Comparison of ENCODE assay signal across 13 mouse cellular contexts in the genomic region with DNA sequence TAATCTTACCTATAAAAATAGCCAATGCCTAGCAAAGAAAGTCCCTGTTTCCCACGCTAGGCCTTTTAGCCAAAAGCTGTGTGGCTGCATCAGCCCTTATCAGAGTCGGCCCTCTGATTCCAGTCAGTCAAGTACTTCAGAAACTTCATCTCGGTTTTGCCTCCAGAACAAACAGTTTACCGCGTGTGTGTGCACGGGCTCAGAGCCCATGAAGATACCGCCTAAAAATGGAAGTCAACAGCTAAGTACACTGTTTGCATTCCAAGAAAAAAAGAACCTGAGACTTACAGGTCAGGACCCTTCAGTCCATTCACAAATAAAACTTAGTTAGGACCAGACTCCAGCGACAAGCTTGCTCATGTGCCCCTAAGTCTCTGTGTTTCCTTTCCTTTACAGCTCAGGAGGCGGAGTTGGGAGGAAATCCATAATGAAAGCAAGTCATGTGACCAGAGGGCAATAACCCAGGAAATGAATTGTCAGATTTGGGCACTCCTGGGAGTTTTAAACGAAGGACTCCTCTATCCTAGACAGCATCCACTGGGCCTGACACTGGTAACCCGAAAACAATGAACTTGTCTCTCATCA. TPM values are rescaled to one million over a fixed set of nuclear protein-coding genes. Genes with fewer than 3 reads are reported as not detected.
A peak's percentile ranks its signal among the peaks of the same experiment; 100 is the strongest.
DNase-seq lines count a peak whose midpoint lies in the region; ATAC-seq and TF ChIP-seq lines count a peak whose summit lies in the region.
"Had no signal": no experiment of that assay in that cellular context is flagged by ENCODE, and none has a peak within 500 bp of the region (broad histone marks: within the 10 kb centered on the region; RNA-seq: fewer than 3 reads in every experiment).

No protein-coding gene starts in this region.

- H3K4me3 ChIP-seq in heart, postnatal 0 days (ENCODE audit: low read depth, low read length), result no peak overlapping the region
- no peak overlapping the region for H3K4me3 ChIP-seq in heart, adult 2 months
- no peak overlapping the region for H3K4me3 ChIP-seq in neural tube, embryonic 13.5 days
- H3K4me3 ChIP-seq in neural tube, embryonic 15.5 days (replicated peaks), result no peak overlapping the region
- H3K4me3 ChIP-seq: liver, embryonic 15.5 days had no signal

- H3K27ac ChIP-seq in heart, postnatal 0 days (ENCODE audit: low read depth), result peak overlapping the region; percentile 0; the same call in 1 of the 2 replicates
- H3K27ac ChIP-seq in heart, adult 2 months, result no peak overlapping the region
- H3K27ac ChIP-seq in neural tube, embryonic 13.5 days (replicated peaks), result peak overlapping the region; percentile 18
- H3K27ac ChIP-seq in neural tube, embryonic 15.5 days (replicated peaks), result no peak overlapping the region
- H3K27ac ChIP-seq: liver, embryonic 15.5 days had no signal

- no peak for TF ChIP-seq CTCF in heart, postnatal 0 days (IDR thresholded peaks at IDR 0.05; ENCODE audit: low read depth)
- no peak for TF ChIP-seq CTCF in heart, adult 2 months (IDR thresholded peaks at IDR 0.05)

- H3K4me2 ChIP-seq in heart, postnatal 0 days (ENCODE audit: low read depth, low read length), result peak overlapping the region; percentile 5; the same call in 1 of the 2 replicates
- no peak overlapping the region for H3K4me2 ChIP-seq in neural tube, embryonic 13.5 days
- no peak overlapping the region for H3K4me2 ChIP-seq in neural tube, embryonic 15.5 days
- H3K4me2 ChIP-seq: liver, embryonic 15.5 days had no signal

- no peak overlapping the region for H3K9ac ChIP-seq in heart, postnatal 0 days (replicated peaks; ENCODE audit: low read depth, low read length)
- no peak overlapping the region for H3K9ac ChIP-seq in heart, adult 2 months (ENCODE audit: low read depth, low read length)
- H3K9ac ChIP-seq in neural tube, embryonic 13.5 days, result no peak overlapping the region
- no peak overlapping the region for H3K9ac ChIP-seq in neural tube, embryonic 15.5 days (replicated peaks)
- H3K9ac ChIP-seq: liver, embryonic 15.5 days had no signal

- 26% methylated on average over 11 of the region's 11 CpGs for WGBS in heart, postnatal 0 days
- WGBS in heart, adult 2 months, result 35% methylated on average over 11 of the region's 11 CpGs
- 61% methylated on average over 11 of the region's 11 CpGs for WGBS in neural tube, embryonic 13.5 days
- WGBS in neural tube, embryonic 15.5 days, result 59% methylated on average over 11 of the region's 11 CpGs

- TF ChIP-seq POLR2A in heart, adult 2 months (IDR thresholded peaks at IDR 0.05; ENCODE audit: insufficient read depth, low read depth, low read length), result no peak

- H3K36me3 ChIP-seq in heart, postnatal 0 days (replicated peaks; ENCODE audit: control insufficient read depth, insufficient read depth, low read length), result no peaks in the 10 kb centered on the region
- no peaks in the 10 kb centered on the region for H3K36me3 ChIP-seq in heart, adult 2 months (ENCODE audit: control insufficient read depth, insufficient read depth, low read length)
- H3K36me3 ChIP-seq in neural tube, embryonic 13.5 days, result no peaks in the 10 kb centered on the region
- no peaks in the 10 kb centered on the region for H3K36me3 ChIP-seq in neural tube, embryonic 15.5 days
- H3K36me3 ChIP-seq: liver, embryonic 15.5 days had no signal

- H3K27me3 ChIP-seq in heart, postnatal 0 days (ENCODE audit: control insufficient read depth, insufficient read depth, low read length), result no peaks in the 10 kb centered on the region
- no peaks in the 10 kb centered on the region; the same call in 1 of the 2 replicates for H3K27me3 ChIP-seq in heart, adult 2 months (ENCODE audit: control insufficient read depth, insufficient read depth, low read length)
- H3K27me3 ChIP-seq in neural tube, embryonic 13.5 days, result peaks cover 3% of the 10 kb centered on the region; the same call in 1 of the 2 replicates
- no peaks in the 10 kb centered on the region for H3K27me3 ChIP-seq in neural tube, embryonic 15.5 days (replicated peaks)

- no peak for ATAC-seq in heart, postnatal 0 days (ENCODE audit: insufficient read depth, low read depth)
- ATAC-seq in neural tube, embryonic 13.5 days (ENCODE audit: low read depth), result no peak
- no peak for ATAC-seq in neural tube, embryonic 15.5 days (ENCODE audit: low FRiP score)
- ATAC-seq: activated CD4-positive, CD25-positive, alpha-beta regulatory T cell, adult 4 months had no signal

- no peak for TF ChIP-seq EP300 in heart, postnatal 0 days (IDR thresholded peaks at IDR 0.05; ENCODE audit: low read depth)
- TF ChIP-seq EP300 in heart, adult 2 months (IDR thresholded peaks at IDR 0.05; ENCODE audit: insufficient read depth, low read depth, low read length), result no peak

- DNase-seq in heart, postnatal 0 days (ENCODE audit: low spot score), result no peak
- DNase-seq in heart, adult 2 months, result no peak
- DNase-seq in induced T-regulatory cell, adult 2 months (ENCODE audit: low read depth), result peak; percentile 80
- DNase-seq in spleen, postnatal 10 days (ENCODE audit: low spot score in 2 of 2), result no peak
- no peak for DNase-seq in right cerebral cortex, adult 18-20 months
- no peak for DNase-seq in gastrocnemius, postnatal 14 days
- DNase-seq: cerebellum, postnatal 25 days; right cerebral cortex, postnatal 25 days; thymus, adult 2 months had no signal

- H3K9me3 ChIP-seq in heart, postnatal 0 days (replicated peaks; ENCODE audit: control insufficient read depth, low read length), result 0 out of 2 replicates have a peak, but pooled peaks cover 5% of the 10 kb centered on the region
- no peaks in the 10 kb centered on the region for H3K9me3 ChIP-seq in neural tube, embryonic 13.5 days
- no peaks in the 10 kb centered on the region for H3K9me3 ChIP-seq in neural tube, embryonic 15.5 days (replicated peaks)
- H3K9me3 ChIP-seq: liver, embryonic 15.5 days had no signal

- intact Hi-C loops in heart, adult 2 months (cut with DNase I), result no loop called here
- intact Hi-C loops in gastrocnemius, postnatal 14 days (cut with DNase I; ENCODE audit: low total_unique reads), result no loop called here

- no peaks in the 10 kb centered on the region for H3K79me2 ChIP-seq in heart, adult 2 months (replicated peaks; ENCODE audit: control insufficient read depth, insufficient read depth, low read length)

- H3K4me1 ChIP-seq in heart, postnatal 0 days (ENCODE audit: control insufficient read depth, insufficient read depth), result peaks cover 15% of the 10 kb centered on the region
- no peaks in the 10 kb centered on the region for H3K4me1 ChIP-seq in heart, adult 2 months (ENCODE audit: control insufficient read depth, insufficient read depth, low read length)
- peaks cover 98% of the 10 kb centered on the region for H3K4me1 ChIP-seq in neural tube, embryonic 13.5 days (replicated peaks)
- H3K4me1 ChIP-seq in neural tube, embryonic 15.5 days, result peaks cover 89% of the 10 kb centered on the region
- H3K4me1 ChIP-seq: liver, embryonic 15.5 days had no signal

RNA-seq across cellular contexts. Expression of a gene that starts 29.8 kb away (rescaled TPM):
- total RNA-seq in heart, postnatal 0 days (2014; rRNA removed; ENCODE audit: low replicate concordance), result 2.7 and 7.3 TPM in 2 replicates
- polyA plus RNA-seq in heart, postnatal 0 days (2015; fragmentation: Nextera tagmentation; extraction: Ambion mirVana), result 2.1 and 2.2 TPM in 2 replicates
- total RNA-seq in heart, adult 2 months (2021), result 1 to 10 TPM in 1 of 2 experiments, under 1 TPM in 1; 0.77 to 1.3 TPM
- polyA plus RNA-seq in heart, adult 2 months (2012; rRNA removed), result 0.64 and 1.1 TPM in 2 replicates
- 33.5 and 34.9 TPM in 2 replicates for polyA plus RNA-seq in neural tube, embryonic 13.5 days (2015; fragmentation: Nextera tagmentation; extraction: Ambion mirVana)
- 21.6 and 22.2 TPM in 2 replicates for polyA plus RNA-seq in neural tube, embryonic 15.5 days (2015; fragmentation: Nextera tagmentation; extraction: Ambion mirVana)
- total RNA-seq in gastrocnemius, postnatal 14 days (2021), result under 1 TPM; 0.06 to 0.11 TPM

Comparison
In these comparisons a context has a peak if more than half of its experiments do, and no peak if none do; other contexts are left out.
1. H3K27ac ChIP-seq: peak in heart, postnatal 0 days (single experiment) and neural tube, embryonic 13.5 days (single experiment); none in heart, adult 2 months (single experiment) and neural tube, embryonic 15.5 days (single experiment).